Mouse (Mus musculus): ENCODE results near the gene Gclc.

Gene Gclc

GRCm38 (mm10) chr9:77753853-77754727, at the start of gene Gclc:
Gclc (plus strand) TSS chr9:77754535.
- DNase-seq = peak; percentile 94 to 96

- no peak for DNase-seq
These were observed 47.8 kb upstream of the Gclc start for GRCm38 (mm10) chr9:77706515-77706914.

GRCm38 (mm10) chr9:77707433-77708139, 46.7 kb upstream of the Gclc start:
- no peak for DNase-seq

- no peak for DNase-seq
These were observed 45.4 kb upstream of the Gclc start for GRCm38 (mm10) chr9:77708950-77709349.

DNA sequence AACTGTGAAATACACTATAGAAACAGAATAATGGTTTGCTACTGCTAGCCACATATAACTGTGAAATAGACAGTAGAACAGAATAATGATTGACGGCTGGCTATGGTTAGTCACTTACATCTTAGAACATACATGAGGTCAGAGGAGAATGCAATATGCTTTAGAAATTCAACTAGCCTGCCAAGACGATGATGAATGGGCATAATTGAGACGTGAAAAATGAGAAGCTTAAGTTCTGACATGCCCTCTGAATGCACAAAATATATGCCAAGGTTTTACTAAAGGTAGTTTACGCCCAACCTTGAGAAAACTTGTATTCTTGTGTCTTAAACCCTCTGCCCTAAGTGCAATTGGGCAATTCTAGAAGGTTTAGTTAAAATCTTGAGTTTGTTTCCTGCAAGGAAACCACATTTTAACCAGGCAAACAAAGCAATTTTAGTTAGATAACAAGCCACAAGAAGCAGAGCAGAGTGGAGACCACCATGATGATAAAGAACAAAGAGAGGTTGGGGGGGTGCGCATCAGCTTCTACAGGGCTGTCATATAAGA, 43.2 kb upstream of the Gclc start:
- no peak for DNase-seq

DNA sequence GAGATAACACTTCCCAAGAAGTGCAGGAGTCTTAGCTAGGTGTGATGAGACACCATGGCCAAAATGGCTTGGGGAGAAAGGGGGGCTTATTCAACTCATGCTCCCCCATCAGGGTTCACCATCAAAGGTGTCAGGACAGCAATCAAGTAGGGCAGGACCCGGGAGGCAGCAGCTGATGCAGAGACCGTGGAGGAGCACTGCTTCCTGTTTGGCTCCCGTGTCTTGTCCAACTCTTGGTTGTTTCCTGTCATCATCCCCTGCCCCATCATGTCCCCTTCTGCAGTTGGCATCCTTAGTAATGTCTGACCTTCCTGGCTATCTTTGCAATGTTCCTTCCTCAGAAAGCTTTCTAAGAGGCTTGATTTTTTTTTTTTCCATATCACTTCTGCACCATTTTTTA, 41.5 kb upstream of the Gclc start:
- no peak for DNase-seq

- no peak for DNase-seq
These were observed 41.0 kb upstream of the Gclc start for GRCm38 (mm10) chr9:77713301-77713700.

- no peak for DNase-seq
These were observed 39.1 kb upstream of the Gclc start for GRCm38 (mm10) chr9:77715262-77715661.

DNA sequence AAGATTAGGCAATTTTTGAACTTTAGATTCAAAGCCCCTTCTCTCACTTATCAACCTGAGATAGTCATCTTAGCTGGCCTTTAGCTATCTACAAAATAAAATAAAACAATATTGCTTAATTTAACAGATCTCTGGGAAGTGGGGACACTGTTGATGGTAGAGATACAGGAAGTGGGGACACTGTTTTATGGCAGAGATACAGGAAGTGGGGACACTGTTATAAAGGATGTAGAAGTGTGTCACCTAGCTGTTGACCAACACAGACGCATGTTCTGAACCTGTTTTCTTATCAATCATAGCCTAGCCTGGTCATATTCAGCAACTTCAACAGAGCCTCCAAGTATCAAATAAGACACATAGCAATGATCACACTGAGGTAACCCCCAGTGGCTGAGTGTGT, 38.3 kb upstream of the Gclc start:
- DNase-seq = no peak

GRCm38 (mm10) chr9:77717831-77718435, 36.4 kb upstream of the Gclc start:
- no peak for DNase-seq

DNA sequence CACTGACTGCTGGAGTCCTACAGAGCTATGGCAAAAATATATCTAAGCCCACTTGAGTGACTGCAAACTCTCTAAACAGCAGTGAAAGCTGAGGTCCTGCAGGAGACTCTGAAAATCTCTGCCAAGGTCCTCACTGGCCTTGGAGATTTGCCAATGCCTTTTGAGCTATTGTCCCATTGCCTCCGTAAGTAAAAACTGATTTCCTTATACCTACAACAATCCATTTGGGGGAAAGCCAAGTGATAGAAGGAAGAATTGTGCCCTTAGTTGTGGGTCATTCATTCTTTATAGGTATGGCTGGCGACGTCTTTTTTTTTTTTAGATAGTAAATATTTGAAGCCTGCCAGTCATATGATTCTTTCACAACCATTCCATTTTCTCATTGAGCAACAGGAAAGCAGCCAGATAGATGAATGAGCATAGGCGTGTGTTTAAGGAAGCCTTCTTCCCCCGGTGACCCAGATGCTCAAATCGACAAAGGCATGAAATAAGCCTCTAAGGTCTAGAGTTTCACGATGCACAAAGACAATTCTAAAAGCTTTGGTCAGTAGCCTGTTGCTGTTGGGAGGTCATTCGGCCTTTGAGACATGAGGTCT, 35.4 kb upstream of the Gclc start:
- DNase-seq = no peak

DNA sequence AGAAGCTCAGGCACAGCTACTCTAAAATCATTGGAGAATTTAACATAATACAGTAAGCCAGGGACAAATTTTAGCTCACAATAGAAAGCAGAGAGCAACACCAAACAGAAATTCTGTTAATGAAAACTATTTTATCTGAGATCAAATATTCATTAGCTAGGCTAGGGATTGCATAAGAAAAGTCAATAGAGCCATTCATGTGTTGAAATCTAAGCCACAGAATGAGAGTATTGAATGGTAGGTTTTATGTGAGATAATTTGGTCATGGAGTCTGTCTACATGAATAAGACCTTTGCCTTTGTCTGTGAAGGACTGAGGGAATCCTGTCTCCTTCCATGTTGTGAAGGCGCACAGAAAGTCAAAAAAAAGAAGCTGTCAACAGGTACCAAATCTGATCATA, 34.7 kb upstream of the Gclc start:
- no peak for DNase-seq

- DNase-seq = no peak
These were observed 32.0 kb upstream of the Gclc start for GRCm38 (mm10) chr9:77722381-77722780.

DNA sequence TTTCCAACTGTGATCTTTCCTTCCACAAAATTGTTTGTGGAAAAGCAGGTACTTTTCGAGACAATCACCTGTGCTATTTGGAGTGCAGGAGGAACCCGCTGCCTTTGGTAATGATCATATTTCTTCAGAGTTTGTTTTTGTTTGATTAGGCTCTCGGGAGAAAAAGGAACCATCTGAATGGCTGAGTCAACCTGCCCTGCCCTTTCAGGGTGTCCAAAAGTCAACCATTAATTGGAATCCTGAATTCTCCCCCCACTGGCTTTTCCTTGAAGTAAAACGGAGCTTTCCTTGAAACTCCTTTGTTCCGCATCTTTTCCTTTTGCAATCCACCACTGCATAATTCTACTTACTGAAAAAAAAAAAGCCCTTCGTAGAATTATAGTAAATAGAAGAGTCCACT, 30.1 kb upstream of the Gclc start:
- no peak for DNase-seq

GRCm38 (mm10) chr9:77725448-77725847, 28.9 kb upstream of the Gclc start:
- DNase-seq = no peak

DNA sequence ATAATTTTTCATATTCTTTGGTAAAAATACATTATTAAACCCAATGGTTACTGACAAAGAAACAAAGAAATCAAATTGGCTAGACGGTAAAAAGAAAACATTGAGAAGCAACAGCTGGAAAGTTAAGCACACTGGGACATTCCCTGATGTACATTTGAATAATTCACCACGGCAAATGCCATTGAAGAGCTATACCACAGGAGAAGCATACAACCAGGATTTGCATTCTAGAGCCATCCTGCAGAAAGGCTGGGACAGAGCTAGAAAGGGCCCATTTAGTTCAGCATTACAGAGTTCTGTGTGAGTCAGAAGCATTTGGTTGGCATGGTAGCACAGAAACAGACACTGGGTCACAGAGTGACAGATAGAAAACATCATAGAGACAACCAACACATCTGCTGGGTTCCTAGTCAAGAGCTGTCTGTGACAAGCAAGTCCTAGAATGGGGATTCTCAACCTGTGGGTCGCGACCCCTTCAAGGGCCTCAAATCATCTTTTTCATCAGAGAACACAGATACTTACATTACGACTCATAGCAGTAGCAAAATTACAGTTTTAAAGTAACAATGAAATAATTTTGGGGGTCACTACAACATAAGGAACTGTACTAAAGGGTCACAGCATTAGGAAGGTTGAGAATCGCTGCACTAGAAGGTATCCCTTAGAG, 28.2 kb upstream of the Gclc start:
- no peak for DNase-seq

- no peak for DNase-seq
These were observed 27.3 kb upstream of the Gclc start for GRCm38 (mm10) chr9:77727012-77727411.

DNA sequence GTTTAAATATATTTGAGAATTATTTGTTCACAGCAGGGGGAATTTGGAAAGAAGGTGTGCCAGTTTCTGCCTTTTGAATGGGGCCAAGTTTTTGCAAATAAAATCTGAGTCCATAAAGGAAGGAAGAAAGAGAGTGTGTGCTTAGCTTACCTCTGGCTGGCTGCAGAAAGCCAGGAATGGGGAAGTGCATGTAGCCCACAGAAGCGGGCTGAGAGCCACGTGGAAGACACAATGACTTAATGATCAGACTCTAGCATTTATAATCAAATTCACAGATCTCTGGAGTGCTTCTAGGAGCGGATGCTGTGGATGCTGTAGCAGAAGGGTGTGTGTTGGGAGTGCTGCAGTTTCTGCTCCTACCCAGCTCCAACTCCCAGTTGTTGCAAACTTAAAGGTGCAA, 22.3 kb upstream of the Gclc start:
- no peak for DNase-seq

- no peak for DNase-seq
These were observed 16.9 kb upstream of the Gclc start for GRCm38 (mm10) chr9:77737298-77738041.

DNA sequence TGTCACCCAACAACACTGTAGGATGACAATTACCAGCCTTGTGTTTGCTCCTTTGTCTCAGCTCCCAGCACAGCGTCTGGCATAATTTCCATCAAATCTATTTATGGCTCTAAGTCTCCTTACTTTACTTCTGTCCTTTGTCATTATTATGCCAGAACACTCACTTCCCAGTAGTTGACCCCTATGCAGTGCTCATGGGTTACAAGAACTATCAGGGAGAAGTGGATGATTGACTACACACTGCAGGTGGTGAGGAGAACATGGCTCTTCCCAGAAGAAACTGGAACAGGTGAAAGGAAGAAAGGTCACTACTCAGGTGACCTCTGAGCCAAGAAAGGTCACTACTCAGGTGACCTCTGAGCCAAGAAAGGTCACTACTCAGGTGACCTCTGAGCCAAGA, 12.9 kb upstream of the Gclc start:
- no peak for DNase-seq

DNA sequence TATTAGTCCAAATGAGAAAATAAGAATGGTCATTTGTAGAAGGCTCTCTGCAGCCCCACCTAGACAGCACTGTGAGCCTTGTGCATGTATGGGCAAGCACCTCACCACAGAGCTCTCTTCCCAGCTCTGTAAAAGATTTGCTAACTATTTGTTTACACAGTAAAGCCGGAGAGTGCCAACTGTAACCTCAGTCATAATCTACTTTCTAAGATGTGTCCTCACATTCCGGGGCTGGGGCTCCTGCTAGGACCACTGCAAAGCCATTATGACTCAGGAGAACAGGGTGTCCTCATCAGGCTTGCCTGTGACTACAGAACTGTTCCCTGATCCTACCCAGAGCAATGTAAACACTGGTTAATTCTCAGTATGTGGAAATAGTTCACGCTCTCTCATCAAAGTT, 9.5 kb upstream of the Gclc start:
- no peak for DNase-seq

DNA sequence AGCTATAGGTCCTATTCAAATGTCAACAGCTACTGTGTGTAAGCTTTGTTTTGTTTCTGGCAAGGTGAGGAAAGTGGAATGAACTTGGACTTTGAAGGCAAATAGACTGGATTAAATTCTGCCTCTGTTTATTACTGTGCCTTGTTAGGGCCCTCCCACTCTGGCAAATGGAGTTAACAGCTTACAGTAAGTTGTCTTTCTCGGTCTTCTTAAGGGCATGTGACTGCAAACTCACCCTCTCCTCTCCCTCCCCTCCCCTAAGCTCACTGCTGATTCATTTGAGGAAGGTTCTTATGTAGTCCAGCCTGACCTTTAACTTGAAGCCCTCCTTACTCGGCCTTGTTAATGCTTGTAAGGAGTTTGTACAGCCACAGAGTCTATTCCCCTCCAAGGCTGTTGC, 8.0 kb upstream of the Gclc start:
- no peak for DNase-seq

Measured in cerebellum, postnatal 14 days (tissue).